Mouse (Mus musculus): ENCODE measurements around the gene Grb10.

- TF ChIP-seq CTCF (IDR thresholded peaks at IDR 0.05; ENCODE audit: control insufficient read depth, insufficient read depth, insufficient replicate concordance, low read depth, low read length) (no peak), POLR2A (IDR thresholded peaks at IDR 0.05; ENCODE audit: control insufficient read depth, low read depth, low read length) (0 out of 2 replicates have a peak, but pooled peaks have one; percentile 26)
These were observed 13.1 kb downstream of the Grb10 start for GRCm38 (mm10) chr11:12025392-12025755.

All from testis, adult 2 months (tissue).